Mouse (Mus musculus): ENCODE measurements around the gene Glis3.

Gene Glis3

GRCm38 (mm10) chr19:28231511-28231910 is 448.4 kb downstream of the Glis3 start:
- DNase-seq, result no peak

- DNase-seq, result no peak
These were observed 452.4 kb downstream of the Glis3 start for GRCm38 (mm10) chr19:28227526-28227925.

DNA sequence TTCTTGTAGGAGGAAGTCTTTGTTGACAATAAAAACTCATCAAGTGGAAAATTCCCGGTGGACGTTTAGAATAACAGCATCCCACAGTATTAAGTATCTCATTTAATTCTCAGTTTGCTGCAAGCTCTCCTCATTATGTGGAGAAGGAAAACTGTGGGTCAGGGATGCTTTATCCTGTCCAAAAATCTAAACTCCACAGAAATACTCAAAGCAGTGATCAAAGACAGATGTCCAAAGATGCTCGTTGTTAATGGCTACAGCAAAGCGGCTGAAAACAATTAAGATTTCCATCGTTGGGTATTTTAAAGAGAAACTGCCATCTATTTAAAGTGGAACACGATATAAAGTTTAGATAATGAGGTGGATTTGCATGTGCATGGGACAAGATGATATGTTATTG is 454.2 kb downstream of the Glis3 start:
- no peak for DNase-seq

DNA sequence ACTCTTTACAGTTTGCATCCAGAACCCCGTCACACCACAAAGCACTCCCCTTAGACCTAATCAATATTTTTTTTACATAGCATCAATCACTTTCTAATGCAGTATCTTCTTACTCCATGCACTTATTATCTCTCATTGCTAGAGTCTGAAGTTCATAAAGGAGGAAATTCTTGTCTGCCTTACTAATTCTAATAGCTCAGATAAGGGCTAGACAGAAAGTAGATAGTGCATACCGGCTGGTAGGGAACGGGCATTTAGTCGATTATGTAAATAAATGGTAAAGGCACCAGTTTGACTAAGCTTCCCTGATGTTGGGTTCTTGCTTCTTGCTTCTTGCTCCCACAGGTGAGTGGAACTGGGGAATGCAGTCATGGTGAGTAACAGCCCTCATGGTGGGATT is 468.2 kb downstream of the Glis3 start:
- DNase-seq, result no peak

All from thymus, adult 18-20 months (tissue).